Mouse (Mus musculus) liver, postnatal 0 days (tissue): ENCODE measurements at regions not wholly inside any gene's neighbourhood (a gene's known extent, or its start where the extent isn't known, plus 50 kb on each side); places are given as distances from the start of the nearest gene placed in this dataset.

Experiments used
- CTCF ChIP-seq: sonication (generic); IDR thresholded peaks from 2 replicates; pipeline ENCODE4 v1.5.1; 2016; ENCODE audit warnings: antibody characterized with exemption, low read depth
- EP300 ChIP-seq: IDR thresholded peaks from 2 replicates; pipeline ENCODE4 v1.6.1; 2016; ENCODE audit warnings: antibody characterized with exemption, low read depth, mild to moderate bottlenecking

- TF ChIP-seq CTCF = no peak
- TF ChIP-seq EP300 = no peak
These were observed 337.7 kb downstream of the H2al1j start for GRCm38 (mm10) chrX:11665077-11665974.
